Mouse (Mus musculus) ES-Bruce4 (cell line): ENCODE results near the gene Rabl3. TPM values are rescaled to one million over a fixed set of nuclear protein-coding genes. Genes with fewer than 3 reads are reported as not detected.

Experiments
- H3K27ac ChIP-seq: 2 replicates; pipeline ENCODE4 v1.5.1; 2012; ENCODE audit warnings: low read length, inconsistent platforms; ENCODE audit not compliant: insufficient read depth
- H3K27me3 ChIP-seq: 2 replicates; pipeline ENCODE4 v1.6.1; 2012; ENCODE audit warnings: mild to moderate bottlenecking, low read length, inconsistent platforms; ENCODE audit not compliant: control insufficient read depth, poor library complexity, insufficient read depth, severe bottlenecking
- H3K36me3 ChIP-seq: 2 replicates; pipeline ENCODE4 v1.6.1; 2012; ENCODE audit warnings: inconsistent platforms, mild to moderate bottlenecking, low read length, moderate library complexity; ENCODE audit not compliant: control insufficient read depth, poor library complexity, insufficient read depth, severe bottlenecking
- H3K4me1 ChIP-seq: one replicate; pipeline ENCODE4 v1.8.1; 2011; ENCODE audit warnings: low read length; ENCODE audit not compliant: control insufficient read depth, insufficient read depth
- H3K4me3 ChIP-seq: 2 replicates; pipeline ENCODE4 v1.5.1; 2011; ENCODE audit warnings: low read depth, mild to moderate bottlenecking, low read length
- H3K9ac ChIP-seq: 2 replicates; pipeline ENCODE4 v1.6.1; 2012; ENCODE audit warnings: low read depth, mild to moderate bottlenecking, inconsistent platforms; ENCODE audit not compliant: poor library complexity, severe bottlenecking
- H3K9me3 ChIP-seq: replicated peaks from 2 replicates; pipeline ENCODE4 v1.6.1; 2012; ENCODE audit warnings: mild to moderate bottlenecking, low read length, inconsistent platforms; ENCODE audit not compliant: control insufficient read depth, poor library complexity, insufficient read depth, severe bottlenecking
- CTCF ChIP-seq: IDR thresholded peaks from one replicate; pipeline ENCODE4 v1.8.1; 2011; ENCODE audit warnings: low read depth, low read length
- EP300 ChIP-seq: IDR thresholded peaks from 2 replicates; pipeline ENCODE4 v1.6.1; 2011; ENCODE audit warnings: low read depth, low read length; ENCODE audit not compliant: insufficient read depth
- POLR2A ChIP-seq: IDR thresholded peaks from one replicate; pipeline ENCODE4 v1.8.1; 2011; ENCODE audit warnings: low read length; ENCODE audit not compliant: insufficient read depth
- polyA plus RNA-seq: library from polyadenylated mRNA; stranded (reverse); fragments of >200 nt; gene quantifications from 2 replicates; pipeline ENCODE4 v1.2.4, GENCODE M21; 2011; ENCODE audit warnings: low read depth; ENCODE audit not compliant: missing spikeins, insufficient read depth, insufficient read length

Gene Rabl3
- polyA plus RNA-seq, 1 experiment: 21.5 TPM

DNA sequence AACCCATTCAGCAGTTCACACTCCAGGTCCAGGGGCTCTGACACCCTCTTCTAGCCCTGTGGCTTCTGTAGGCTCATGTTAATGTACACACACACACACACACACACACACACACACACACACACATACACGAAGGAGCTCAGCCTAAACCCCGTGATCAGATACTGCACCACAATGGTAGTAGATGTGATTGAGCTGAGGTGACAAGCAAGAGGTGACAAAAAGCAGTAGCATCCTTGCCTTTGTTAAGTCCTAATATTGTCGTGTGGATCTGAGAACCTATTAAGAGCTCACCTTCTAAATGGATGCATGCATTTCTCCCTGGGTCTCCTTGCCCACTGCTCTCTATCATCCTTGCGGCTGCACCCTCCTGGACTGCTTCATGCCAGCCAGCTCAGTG, 41.0 kb downstream of the Rabl3 start:
- Histone ChIP-seq H3K9me3 (0 out of 2 replicates have a peak, but pooled peaks cover 2% of the 10 kb centered on the region), H3K36me3 (no peaks in the 10 kb centered on the region), H3K9ac (no peak overlapping the region), H3K27me3 (no peaks in the 10 kb centered on the region), H3K4me3 (no peak overlapping the region), H3K27ac (no peak overlapping the region), H3K4me1 (no peaks in the 10 kb centered on the region)
- no peak for TF ChIP-seq EP300
- TF ChIP-seq POLR2A: no peak
- no peak for TF ChIP-seq CTCF

DNA sequence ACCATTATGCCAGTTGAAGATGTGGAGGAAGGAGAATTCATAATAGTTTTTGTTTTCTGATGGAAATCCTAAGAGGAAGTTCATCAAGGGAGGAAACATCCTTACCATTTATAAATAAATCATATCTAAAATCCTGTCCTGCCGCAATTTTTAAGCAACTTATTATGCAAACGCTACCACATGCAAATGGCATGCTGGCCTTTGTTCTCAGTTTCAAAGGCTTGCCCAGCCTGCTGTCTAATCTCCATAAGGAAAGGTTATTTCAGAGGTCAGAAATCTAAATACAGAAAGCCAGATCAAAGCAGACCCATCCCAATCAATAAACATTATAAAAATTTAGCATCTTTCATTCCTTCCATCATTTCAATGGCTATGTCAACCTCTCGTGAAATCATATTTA, 42.2 kb downstream of the Rabl3 start:
- no peak overlapping the region for H3K4me3 ChIP-seq
- H3K9me3 ChIP-seq: 0 out of 2 replicates have a peak, but pooled peaks cover 2% of the 10 kb centered on the region
- no peaks in the 10 kb centered on the region for H3K36me3 ChIP-seq
- H3K27me3 ChIP-seq: no peaks in the 10 kb centered on the region
- no peaks in the 10 kb centered on the region for H3K4me1 ChIP-seq
- H3K9ac ChIP-seq: no peak overlapping the region
- TF ChIP-seq POLR2A: no peak
- TF ChIP-seq CTCF: no peak
- TF ChIP-seq EP300: no peak
- no peak overlapping the region for H3K27ac ChIP-seq

DNA sequence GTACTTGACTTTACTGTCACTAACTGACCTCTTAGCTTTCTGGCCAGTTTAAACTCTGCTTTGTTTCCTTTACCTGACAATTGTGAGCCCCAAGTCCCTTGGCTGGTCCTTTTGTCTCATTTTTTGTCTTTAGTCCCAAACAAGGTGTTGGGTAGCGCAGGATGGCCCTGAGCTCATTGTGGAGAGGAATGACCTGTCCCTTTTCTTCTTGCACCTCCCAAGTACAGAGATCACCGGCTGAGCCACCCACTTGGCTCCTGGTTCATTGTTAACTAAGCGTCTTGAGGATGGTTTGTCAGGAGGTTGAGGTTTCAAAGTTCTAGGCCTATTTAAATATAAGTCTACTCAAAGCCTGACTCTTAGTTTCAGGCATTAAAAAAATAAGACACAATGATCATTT, 43.6 kb downstream of the Rabl3 start:
- Histone ChIP-seq H3K4me1 (no peaks in the 10 kb centered on the region), H3K9me3 (0 out of 2 replicates have a peak, but pooled peaks cover 2% of the 10 kb centered on the region), H3K9ac (no peak overlapping the region), H3K27me3 (no peaks in the 10 kb centered on the region), H3K36me3 (no peaks in the 10 kb centered on the region), H3K4me3 (no peak overlapping the region), H3K27ac (no peak overlapping the region)
- TF ChIP-seq EP300: no peak
- TF ChIP-seq POLR2A: no peak
- TF ChIP-seq CTCF: no peak

DNA sequence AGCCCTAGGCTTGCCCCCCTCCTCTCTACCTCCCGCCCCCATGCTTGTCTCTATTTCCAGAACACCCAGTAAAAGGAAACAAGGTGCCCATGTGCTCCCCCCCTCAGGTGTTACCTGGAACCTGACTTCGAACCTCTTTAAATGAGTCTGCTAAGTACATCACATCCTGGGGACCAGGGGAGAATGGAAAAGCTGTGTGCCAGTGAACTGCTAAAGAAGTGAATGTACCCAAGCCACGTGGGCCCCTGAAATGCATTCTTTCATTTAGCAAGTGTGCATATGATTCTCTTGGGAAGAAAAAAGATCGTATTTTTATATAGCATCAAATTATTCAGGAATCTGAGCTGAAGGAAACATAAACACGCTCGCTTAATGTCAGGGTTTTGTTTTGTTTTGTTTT, 44.1 kb downstream of the Rabl3 start:
- Histone ChIP-seq H3K36me3 (no peaks in the 10 kb centered on the region), H3K27ac (no peak overlapping the region), H3K9ac (no peak overlapping the region; the same call in 1 of the 2 replicates), H3K9me3 (0 out of 2 replicates have a peak, but pooled peaks cover 2% of the 10 kb centered on the region), H3K27me3 (no peaks in the 10 kb centered on the region), H3K4me3 (no peak overlapping the region), H3K4me1 (no peaks in the 10 kb centered on the region)
- TF ChIP-seq POLR2A (no peak), EP300 (no peak), CTCF (no peak)

DNA sequence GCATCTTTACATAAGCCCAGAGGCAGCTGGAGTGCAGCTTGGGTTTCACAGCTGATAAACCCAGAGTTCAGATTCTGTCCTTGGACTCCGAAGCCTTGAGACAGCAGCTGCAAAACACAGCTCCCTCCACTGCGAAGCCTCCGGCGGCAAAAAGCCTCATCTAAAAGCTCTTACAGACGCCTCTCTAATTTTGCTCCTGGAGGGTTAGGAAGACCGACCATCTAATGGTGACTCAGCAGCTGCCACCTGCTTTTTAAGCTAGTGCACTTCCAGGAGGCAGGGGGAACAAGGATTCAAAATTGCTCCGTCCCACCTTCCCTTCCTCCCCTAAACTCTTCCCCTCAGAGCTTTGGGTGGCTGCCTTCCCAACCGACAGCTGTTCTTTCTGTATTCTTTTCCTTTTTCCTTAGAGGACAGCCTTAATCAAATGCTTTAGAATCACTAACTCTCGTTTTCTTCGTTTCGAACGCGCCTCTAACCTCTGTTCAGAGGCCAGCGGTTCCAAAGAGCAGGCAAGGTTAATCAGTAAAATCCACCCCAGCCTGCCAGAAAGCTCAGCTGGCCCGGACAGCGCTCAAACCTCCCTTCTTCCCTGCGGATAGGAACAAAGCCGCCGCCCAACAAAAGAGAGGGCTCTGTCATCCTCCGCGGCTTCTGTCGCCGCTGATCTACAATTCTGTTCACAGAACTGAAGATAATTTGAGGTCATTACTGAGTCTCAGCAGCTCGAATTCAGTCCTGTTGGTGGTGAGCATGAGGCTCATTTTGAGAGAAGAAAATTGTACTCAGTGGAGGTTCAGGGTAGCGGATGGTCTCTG, 44.7 kb downstream of the Rabl3 start:
- Histone ChIP-seq H3K9ac (no peak overlapping the region; the same call in 1 of the 2 replicates), H3K27me3 (no peaks in the 10 kb centered on the region), H3K36me3 (no peaks in the 10 kb centered on the region), H3K4me1 (no peaks in the 10 kb centered on the region), H3K9me3 (0 out of 2 replicates have a peak, but pooled peaks cover 2% of the 10 kb centered on the region), H3K27ac (no peak overlapping the region), H3K4me3 (no peak overlapping the region; the same call in 1 of the 2 replicates)
- TF ChIP-seq POLR2A (no peak), EP300 (0 out of 2 replicates have a peak, but pooled peaks have one; percentile 14)

DNA sequence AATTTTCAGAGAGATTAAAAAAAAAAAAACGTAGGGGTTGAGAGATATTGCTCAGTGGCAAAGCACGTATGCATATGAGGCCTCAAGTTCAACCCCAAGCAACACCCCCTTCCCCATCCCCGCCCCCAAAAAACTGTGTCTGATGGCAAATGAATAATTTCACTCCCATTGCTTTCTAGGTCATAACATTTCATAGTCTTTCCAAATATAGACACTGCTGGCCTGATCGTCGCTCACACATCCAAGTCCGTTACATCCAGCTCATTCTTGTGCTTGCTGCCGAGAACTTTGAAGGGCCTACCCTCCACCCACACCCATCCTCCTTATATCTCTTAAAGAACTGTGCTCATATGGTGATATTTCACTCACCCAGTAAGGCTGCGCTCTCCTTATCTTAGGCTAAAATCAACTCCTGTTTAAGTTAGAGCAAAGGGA, 45.5 kb downstream of the Rabl3 start:
- Histone ChIP-seq H3K4me1 (no peaks in the 10 kb centered on the region), H3K36me3 (no peaks in the 10 kb centered on the region), H3K4me3 (no peak overlapping the region), H3K9me3 (0 out of 2 replicates have a peak, but pooled peaks cover 2% of the 10 kb centered on the region), H3K9ac (no peak overlapping the region), H3K27me3 (no peaks in the 10 kb centered on the region), H3K27ac (no peak overlapping the region)
- no peak for TF ChIP-seq POLR2A
- TF ChIP-seq CTCF: no peak
- no peak for TF ChIP-seq EP300
